Mouse (Mus musculus): Measurements from ENCODE around the gene Zfp512b.

DNA sequence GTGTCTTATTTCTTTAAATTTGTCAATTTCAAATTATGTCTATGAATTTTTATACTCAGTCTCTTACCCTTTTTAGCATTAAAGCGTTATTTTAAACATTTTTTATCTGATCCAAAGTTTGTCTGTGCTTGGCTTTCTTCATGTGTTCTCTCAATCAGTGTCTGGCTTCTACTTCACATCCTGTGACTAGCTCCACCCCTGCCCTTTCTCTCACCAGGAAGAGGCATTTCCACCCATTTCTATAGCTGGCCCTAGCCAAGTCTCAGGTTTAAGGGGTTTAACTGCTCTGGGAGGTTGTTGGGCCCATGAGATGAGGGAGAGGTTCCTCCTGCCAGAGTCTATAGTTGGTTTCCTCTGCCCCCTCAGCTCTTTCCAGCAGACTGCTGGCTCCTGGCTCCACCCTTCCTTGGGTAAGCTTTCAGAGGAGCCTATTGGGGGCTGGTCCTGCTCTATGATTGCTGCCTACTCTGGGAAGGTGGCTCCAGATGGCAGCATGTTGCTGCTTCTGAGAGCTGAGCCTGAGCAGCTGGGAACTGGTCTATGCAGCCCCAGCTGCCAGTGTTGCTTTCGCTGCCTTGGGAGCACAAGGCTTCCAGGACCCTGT lies 55.1 kb downstream of the Zfp512b start:
- TF ChIP-seq CTCF (conservative IDR thresholded peaks at IDR 0.05; ENCODE audit: insufficient read depth, insufficient read length, low read depth, low read length), result no peak
- no peak for TF ChIP-seq POLR2A (IDR thresholded peaks at IDR 0.05; ENCODE audit: low read depth, low read length)
